Mouse (Mus musculus) embryonic fibroblast, embryonic 13.5 days (primary cell): ENCODE measurements around the gene Krt4. TPM values are rescaled to one million over a fixed set of nuclear protein-coding genes. Genes with fewer than 3 reads are reported as not detected.

Experiments used
- H3K27ac ChIP-seq: 2 replicates; pipeline ENCODE4 v1.5.1; 2012; ENCODE audit warnings: low read length, control low read depth, inconsistent platforms; ENCODE audit not compliant: insufficient read depth
- H3K4me1 ChIP-seq: 2 replicates; pipeline ENCODE4 v1.6.1; 2011; ENCODE audit warnings: low read length; ENCODE audit not compliant: control insufficient read depth, insufficient read depth
- H3K4me3 ChIP-seq: 2 replicates; pipeline ENCODE4 v1.5.1; 2011; ENCODE audit warnings: mild to moderate bottlenecking, control low read depth, low read length; ENCODE audit not compliant: insufficient read depth
- CTCF ChIP-seq: IDR thresholded peaks from 2 replicates; pipeline ENCODE4 v1.5.1; 2011; ENCODE audit warnings: mild to moderate bottlenecking, control low read depth, low read length, moderate library complexity, borderline replicate concordance; ENCODE audit not compliant: insufficient read depth
- POLR2A ChIP-seq: IDR thresholded peaks from 2 replicates; pipeline ENCODE4 v1.6.1; 2011; ENCODE audit warnings: low read depth, mild to moderate bottlenecking, control low read depth, low read length, moderate library complexity
- polyA plus RNA-seq: library from polyadenylated mRNA; stranded (reverse); fragments of >200 nt; gene quantifications from 2 replicates; pipeline ENCODE4 v1.2.4, GENCODE M21; 2011; ENCODE audit warnings: low read depth; ENCODE audit not compliant: missing spikeins, insufficient read length

Krt4 gene
- polyA plus RNA-seq, 1 experiment = not detected

- Histone ChIP-seq H3K4me3 (no peak overlapping the region), H3K27ac (no peak overlapping the region), H3K4me1 (peaks cover 10% of the 10 kb centered on the region)
- no peak for TF ChIP-seq CTCF
- TF ChIP-seq POLR2A = no peak
Observed at GRCm38 (mm10) chr15:101938600-101939308, 14.2 kb upstream of the Krt4 start.

GRCm38 (mm10) chr15:101933024-101933423 lies 8.5 kb upstream of the Krt4 start:
- no peaks in the 10 kb centered on the region for H3K4me1 ChIP-seq
- TF ChIP-seq POLR2A = no peak
- TF ChIP-seq CTCF = no peak
- no peak overlapping the region for H3K4me3 ChIP-seq
- H3K27ac ChIP-seq = no peak overlapping the region

GRCm38 (mm10) chr15:101929666-101930065 lies 5.1 kb upstream of the Krt4 start:
- Histone ChIP-seq H3K4me3 (no peak overlapping the region), H3K27ac (no peak overlapping the region), H3K4me1 (no peaks in the 10 kb centered on the region)
- TF ChIP-seq CTCF (no peak), POLR2A (no peak)

- TF ChIP-seq POLR2A = no peak
- TF ChIP-seq CTCF = no peak
- Histone ChIP-seq H3K27ac (no peak overlapping the region), H3K4me1 (no peaks in the 10 kb centered on the region), H3K4me3 (no peak overlapping the region)
Observed at GRCm38 (mm10) chr15:101929087-101929486, 4.6 kb upstream of the Krt4 start.

- TF ChIP-seq CTCF = no peak
- TF ChIP-seq POLR2A = no peak
- no peak overlapping the region for H3K27ac ChIP-seq
- H3K4me1 ChIP-seq = no peaks in the 10 kb centered on the region
- no peak overlapping the region for H3K4me3 ChIP-seq
Observed at GRCm38 (mm10) chr15:101927340-101928080, 3.0 kb upstream of the Krt4 start.

GRCm38 (mm10) chr15:101925041-101925440 lies 506 bp upstream of the Krt4 start:
- Histone ChIP-seq H3K4me3 (no peak overlapping the region), H3K27ac (no peak overlapping the region), H3K4me1 (no peaks in the 10 kb centered on the region)
- TF ChIP-seq CTCF (no peak), POLR2A (no peak)

- TF ChIP-seq POLR2A = no peak
- no peak for TF ChIP-seq CTCF
- Histone ChIP-seq H3K4me3 (no peak overlapping the region), H3K27ac (no peak overlapping the region), H3K4me1 (no peaks in the 10 kb centered on the region)
Observed at GRCm38 (mm10) chr15:101922296-101922695, 2.2 kb downstream of the Krt4 start.

GRCm38 (mm10) chr15:101916072-101916471 lies 8.5 kb downstream of the Krt4 start:
- Histone ChIP-seq H3K4me1 (no peaks in the 10 kb centered on the region), H3K27ac (no peak overlapping the region), H3K4me3 (no peak overlapping the region)
- TF ChIP-seq POLR2A = no peak
- no peak for TF ChIP-seq CTCF

GRCm38 (mm10) chr15:101904849-101905248 lies 19.7 kb downstream of the Krt4 start:
- TF ChIP-seq POLR2A (no peak), CTCF (no peak)
- no peak overlapping the region for H3K27ac ChIP-seq
- no peaks in the 10 kb centered on the region for H3K4me1 ChIP-seq
- H3K4me3 ChIP-seq = no peak overlapping the region

- TF ChIP-seq CTCF (no peak), POLR2A (no peak)
- no peak overlapping the region for H3K27ac ChIP-seq
- H3K4me1 ChIP-seq = no peaks in the 10 kb centered on the region
- H3K4me3 ChIP-seq = no peak overlapping the region
Observed at GRCm38 (mm10) chr15:101902171-101903149, 22.1 kb downstream of the Krt4 start.
